In genomic region chr12:71880987-71881386, GRCm38 (mm10) we compare ENCODE assay signal across 15 mouse cellular contexts.
"Had no signal": no experiment of that assay in that cellular context is flagged by ENCODE, and none has a peak within 500 bp of the region (broad histone marks: within the 10 kb centered on the region; RNA-seq: fewer than 3 reads in every experiment).

No protein-coding gene starts in this region.

- H3K4me3 ChIP-seq: limb, embryonic 13.5 days; midbrain, embryonic 12.5 days; neural tube, embryonic 13.5 days had no signal

- DNase-seq: kidney, adult 11 months; kidney, adult 9 months; kidney, postnatal 36 days; layer of hippocampus, postnatal 36 days; left cerebral cortex, postnatal 4 days; lung, embryonic 14.5 days; retina, postnatal 1 day; right cerebral cortex, postnatal 25 days; thymus, postnatal 4 days had no signal

- H3K4me2 ChIP-seq: limb, embryonic 13.5 days; lung, embryonic 14.5 days; midbrain, embryonic 12.5 days; neural tube, embryonic 13.5 days had no signal

- H3K9me3 ChIP-seq: limb, embryonic 13.5 days; midbrain, embryonic 12.5 days; neural tube, embryonic 13.5 days had no signal

- H3K9ac ChIP-seq: limb, embryonic 13.5 days; liver, embryonic 14.5 days; lung, embryonic 14.5 days; midbrain, embryonic 12.5 days; neural tube, embryonic 13.5 days had no signal

- ATAC-seq: midbrain, embryonic 16.5 days had no signal

- H3K36me3 ChIP-seq: limb, embryonic 13.5 days; midbrain, embryonic 12.5 days; neural tube, embryonic 13.5 days had no signal

- H3K27ac ChIP-seq: kidney, postnatal 0 days; limb, embryonic 13.5 days; liver, embryonic 14.5 days; midbrain, embryonic 12.5 days; neural tube, embryonic 13.5 days had no signal

- H3K27me3 ChIP-seq: limb, embryonic 13.5 days; midbrain, embryonic 12.5 days; neural tube, embryonic 13.5 days had no signal
